Mouse (Mus musculus) layer of hippocampus, adult 2 months (tissue): Measurements from ENCODE around the gene Ciapin1. TPM values are rescaled to one million over a fixed set of nuclear protein-coding genes. Genes with fewer than 3 reads are reported as not detected.
"Not testable (repeated sequence)": the region's sequence is repeated elsewhere in the genome, so short reads cannot be mapped to it uniquely, and the experiment has no call there.

ENCODE experiments used
- DNase-seq, 2 experiments: peaks; one replicate each; pipeline ENCODE4 v3.0.0; 2022; ENCODE audit warnings: low spot score in 2 of 2
- H3K27ac ChIP-seq: fragments of 200-600 bp; 2 replicates; pipeline ENCODE4 v1.8.1; 2022
- H3K4me3 ChIP-seq: fragments of 200-600 bp; 2 replicates; pipeline ENCODE4 v1.8.1; 2022; ENCODE audit warnings: mild to moderate bottlenecking
- CTCF ChIP-seq: fragments of 200-600 bp; conservative IDR thresholded peaks from 2 replicates; pipeline ENCODE4 v1.8.1; 2022; ENCODE audit warnings: antibody characterized with exemption, mild to moderate bottlenecking, moderate library complexity
- total RNA-seq, 2 experiments: library from RNA; stranded (reverse); gene quantifications; 2 replicates each; pipeline ENCODE4 v1.2.3; 2021

The Ciapin1 gene
- total RNA-seq, 2 experiments from 2014 or later: 60.9 to 67.2 TPM

DNA sequence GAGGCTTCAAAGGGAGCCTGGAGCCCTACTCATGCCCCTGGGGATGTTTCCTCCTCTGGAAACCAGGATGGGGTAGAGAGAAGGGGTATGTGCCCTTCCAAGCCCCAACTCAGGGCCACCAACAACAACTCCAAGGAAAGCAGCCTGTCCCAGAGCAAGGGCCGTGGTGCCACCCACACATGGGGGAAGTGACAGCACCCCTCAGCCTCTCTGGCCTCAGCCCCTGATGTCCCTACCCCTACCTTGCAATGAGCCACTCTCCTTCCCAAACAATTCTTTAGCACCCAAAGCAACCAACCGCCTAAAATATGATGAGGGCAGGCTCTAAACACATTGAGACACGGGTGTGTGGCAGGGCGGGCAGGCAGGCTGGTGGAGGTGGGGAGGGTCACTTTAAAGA, 31.8 kb upstream of the Ciapin1 start:
- no peak for DNase-seq
- no peak for TF ChIP-seq CTCF
- H3K27ac ChIP-seq: peak overlapping the region; percentile 93; the same call in 1 of the 2 replicates
- H3K4me3 ChIP-seq: peak overlapping the region; percentile 80

- no peak for TF ChIP-seq CTCF
- Histone ChIP-seq H3K4me3 (peak overlapping the region; percentile 80), H3K27ac (0 out of 2 replicates have a peak overlapping the region, but pooled peaks have one; percentile 18)
These were observed 31.0 kb upstream of the Ciapin1 start for GRCm38 (mm10) chr8:94869146-94869545.

DNA sequence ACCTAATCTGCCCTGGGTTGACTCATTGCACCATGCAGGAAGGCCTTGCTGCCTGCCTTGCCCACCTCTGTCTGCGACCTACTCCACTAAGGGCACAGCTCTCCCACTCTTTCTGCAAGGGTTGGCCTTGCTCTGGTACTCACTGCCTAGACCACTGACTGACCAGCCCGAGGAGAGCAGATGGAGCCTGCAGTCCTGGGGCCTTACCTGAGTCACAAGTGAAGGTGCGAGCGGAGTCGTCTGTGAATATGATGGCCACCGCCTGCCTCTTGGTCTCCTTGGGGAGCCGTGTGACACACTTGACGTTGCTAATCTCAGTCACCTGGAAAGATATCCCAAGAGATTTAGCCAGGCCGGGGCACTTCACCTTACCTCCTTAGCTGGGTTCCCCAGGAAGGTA, 28.8 kb upstream of the Ciapin1 start:
- DNase-seq: no peak
- H3K27ac ChIP-seq: no peak overlapping the region
- no peak overlapping the region for H3K4me3 ChIP-seq
- TF ChIP-seq CTCF: no peak

More at GRCm38 (mm10) chr8:94869146-94869545, 31.0 kb upstream of the Ciapin1 start:
- no peak for DNase-seq

GRCm38 (mm10) chr8:94865292-94865691, 27.1 kb upstream of the Ciapin1 start:
- DNase-seq: peak in 1 of 2 experiments; percentile 52
- TF ChIP-seq CTCF: no peak
- no peak overlapping the region for H3K4me3 ChIP-seq
- peak overlapping the region; percentile 39 for H3K27ac ChIP-seq

DNA sequence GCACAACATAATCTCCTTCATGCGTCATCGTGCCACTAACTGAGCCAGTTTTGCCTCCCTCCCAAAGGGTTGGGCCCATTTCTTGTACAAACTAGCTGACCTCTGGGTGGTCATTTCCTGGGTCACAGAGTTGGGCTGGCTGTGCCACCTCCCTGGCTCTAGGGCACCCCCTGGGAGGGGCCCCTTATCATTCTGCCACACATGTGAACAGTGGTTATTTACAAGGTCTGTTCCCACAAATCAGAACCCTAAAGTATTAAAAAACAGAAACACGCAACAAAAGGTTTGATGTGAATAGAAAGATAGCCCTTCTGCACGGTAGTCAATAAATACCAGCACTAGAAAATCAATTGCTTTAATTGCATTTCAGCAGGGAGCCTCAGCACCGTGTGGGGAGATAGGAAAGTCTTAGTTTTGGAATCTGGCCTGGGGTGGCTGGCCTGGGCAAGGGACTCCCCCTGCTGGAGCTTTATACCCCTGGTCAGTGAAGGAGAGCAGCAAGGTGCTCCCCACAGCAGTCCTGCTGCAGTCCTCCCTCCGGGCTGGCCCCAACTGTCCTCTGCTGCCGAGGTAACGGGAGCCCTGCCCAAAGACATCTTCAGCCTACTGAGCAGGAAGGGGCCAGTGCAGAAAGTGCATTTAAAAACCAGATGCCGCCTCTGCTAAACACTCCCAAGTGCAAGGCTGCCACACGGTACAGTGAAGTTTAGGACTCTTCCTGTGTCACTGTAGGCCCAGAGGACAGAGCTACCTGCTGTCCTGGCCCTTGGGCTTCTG, 25.9 kb upstream of the Ciapin1 start:
- H3K27ac ChIP-seq: no peak overlapping the region
- peak; percentile 40 for TF ChIP-seq CTCF
- no peak overlapping the region for H3K4me3 ChIP-seq
- DNase-seq: no peak

GRCm38 (mm10) chr8:94862487-94863220, 24.5 kb upstream of the Ciapin1 start:
- DNase-seq: no peak
- H3K27ac ChIP-seq: no peak overlapping the region
- no peak overlapping the region for H3K4me3 ChIP-seq
- no peak for TF ChIP-seq CTCF

- peak in 1 of 2 experiments; percentile 64 for DNase-seq
- Histone ChIP-seq H3K27ac (no peak overlapping the region), H3K4me3 (no peak overlapping the region)
- peak; percentile 93 for TF ChIP-seq CTCF
These were observed 23.3 kb upstream of the Ciapin1 start for GRCm38 (mm10) chr8:94861352-94861910.

DNA sequence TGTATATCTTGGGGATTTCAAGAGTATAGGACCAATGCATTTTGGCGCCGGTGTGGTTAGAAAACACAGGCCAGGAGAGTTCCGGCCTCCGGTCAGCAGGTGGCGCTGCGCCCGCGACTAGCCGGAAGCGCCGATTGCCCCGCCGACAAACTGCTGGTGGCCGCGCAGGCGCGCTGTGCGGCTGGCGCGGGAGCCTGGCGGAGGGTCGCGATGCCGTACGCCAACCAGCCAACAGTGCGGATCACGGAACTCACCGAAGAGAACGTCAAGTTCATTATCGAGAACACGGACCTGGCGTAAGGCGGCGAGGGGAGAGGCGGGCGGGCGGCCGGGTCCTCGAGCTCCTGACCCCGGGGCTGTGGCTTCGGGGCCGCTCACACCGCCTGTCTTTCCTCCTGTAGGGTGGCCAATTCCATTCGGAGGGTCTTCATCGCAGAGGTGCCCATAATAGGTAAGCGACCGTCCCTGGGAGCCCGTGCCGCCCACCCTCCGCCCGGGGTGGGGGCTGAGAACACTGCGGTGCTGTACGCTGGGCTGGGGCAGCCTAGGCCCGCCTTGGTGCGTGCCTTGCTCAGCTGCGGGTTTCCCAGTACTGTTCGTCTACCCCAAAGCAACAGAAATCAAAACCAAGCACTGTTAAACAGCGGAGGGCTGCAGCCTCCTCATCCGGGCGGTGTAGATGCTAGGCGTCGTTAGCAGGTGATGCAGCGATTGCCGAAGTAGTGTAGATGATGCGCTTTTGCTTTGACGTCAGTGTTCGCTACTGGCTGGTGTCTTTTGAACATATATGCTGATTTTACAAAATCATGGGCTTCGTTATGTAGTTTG, 19.4 kb upstream of the Ciapin1 start, which contains the start of gene Polr2c:
TSS of gene Polr2c (plus strand) at position 105 of the 828 bp plus-strand sequence.
- peak; percentile 86 to 95 for DNase-seq
- Histone ChIP-seq H3K27ac (peak within 1 kb of the TSS; percentile 98), H3K4me3 (peak within 1 kb of the TSS; percentile 75)
- TF ChIP-seq CTCF: peak; percentile 97

- peak overlapping the region; percentile 75 for H3K4me3 ChIP-seq
- H3K27ac ChIP-seq: peak overlapping the region; percentile 98
- TF ChIP-seq CTCF: no peak
- no peak for DNase-seq
These were observed 18.8 kb upstream of the Ciapin1 start for GRCm38 (mm10) chr8:94857011-94857345.

DNA sequence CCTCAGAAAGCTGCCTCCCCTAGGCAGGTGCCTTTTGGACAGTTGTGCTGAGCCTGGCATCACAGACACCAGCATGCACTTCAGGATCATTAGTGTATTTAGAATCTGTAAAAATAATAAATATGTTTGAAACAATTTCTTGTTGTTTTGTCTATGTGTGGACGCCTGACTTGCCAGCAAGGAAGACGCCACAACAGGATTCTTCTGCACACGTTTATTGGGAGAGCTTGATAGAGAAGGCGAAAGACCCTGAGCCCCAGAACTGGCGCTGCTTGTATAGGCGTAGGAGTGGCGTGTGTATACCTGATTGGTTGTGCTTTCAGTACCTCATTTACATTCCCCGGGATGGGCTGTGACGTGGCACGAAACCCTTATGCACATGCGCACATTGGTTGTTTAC, 16.6 kb upstream of the Ciapin1 start:
- not testable (repeated sequence) for H3K4me3 ChIP-seq, DNase-seq, H3K27ac ChIP-seq

DNA sequence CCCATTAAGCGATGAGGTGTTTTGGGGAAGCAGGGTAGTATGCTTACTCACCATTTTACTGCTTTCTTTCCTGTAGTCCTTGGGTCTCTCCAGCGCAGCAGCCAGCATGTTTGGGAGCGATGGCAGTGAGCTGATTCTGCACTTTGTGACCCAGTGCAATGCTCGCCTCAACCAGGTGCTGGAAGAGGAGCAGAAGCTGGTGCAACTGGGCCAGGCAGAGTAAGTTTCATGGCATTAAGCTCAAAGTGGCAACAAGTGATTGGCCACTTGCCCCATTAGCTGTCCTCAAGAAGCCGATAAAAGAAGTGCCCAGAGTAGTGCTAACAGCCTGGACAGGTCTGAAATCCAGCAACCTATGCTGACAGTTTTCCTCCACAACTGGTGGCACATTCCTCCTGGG, 11.9 kb upstream of the Ciapin1 start:
- Histone ChIP-seq H3K4me3 (no peak overlapping the region), H3K27ac (no peak overlapping the region)
- no peak for DNase-seq
- no peak for TF ChIP-seq CTCF

- Histone ChIP-seq H3K4me3 (no peak overlapping the region), H3K27ac (no peak overlapping the region)
- peak; percentile 63 for TF ChIP-seq CTCF
- no peak for DNase-seq
These were observed 3.0 kb upstream of the Ciapin1 start for GRCm38 (mm10) chr8:94841183-94841582.

DNA sequence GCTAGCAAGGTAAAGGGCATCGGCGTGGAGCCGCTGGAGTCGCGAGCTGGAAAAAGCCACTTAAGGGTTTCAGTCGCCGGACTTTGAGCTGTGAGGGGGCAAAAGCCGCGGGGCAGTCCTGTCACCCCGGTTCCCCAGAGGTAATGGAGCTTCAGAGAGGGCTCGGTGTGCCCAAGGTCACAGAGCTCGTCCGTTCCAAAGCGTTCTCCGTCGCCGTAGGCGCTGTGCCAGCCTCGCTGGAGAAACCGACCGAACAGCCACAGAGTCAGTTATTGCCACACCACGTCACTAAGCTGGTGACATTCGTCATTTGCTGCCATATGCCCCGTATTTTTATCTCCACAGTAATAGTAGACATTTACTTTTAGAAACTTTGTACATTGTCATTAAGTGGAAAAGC, 442 bp upstream of the Ciapin1 start:
- H3K4me3 ChIP-seq: peak overlapping the region; percentile 96
- TF ChIP-seq CTCF: no peak
- DNase-seq: peak; percentile 63 to 64
- H3K27ac ChIP-seq: peak overlapping the region; percentile 91
